Mouse (Mus musculus) kidney, postnatal 10 days (tissue): ENCODE results near the gene Arrb1.
A peak's percentile ranks its signal among the peaks of the same experiment; 100 is the strongest.

Experiments
- DNase-seq: peaks from one replicate; pipeline ENCODE4 v3.0.0; 2021; ENCODE audit warnings: mixed read lengths

Gene Arrb1

GRCm38 (mm10) chr7:99538421-99538820 is 3.2 kb downstream of the Arrb1 start:
- no peak for DNase-seq

GRCm38 (mm10) chr7:99539201-99539891 is 4.1 kb downstream of the Arrb1 start:
- DNase-seq, result peak; percentile 68

GRCm38 (mm10) chr7:99540016-99540415 is 4.8 kb downstream of the Arrb1 start:
- peak; percentile 74 for DNase-seq

GRCm38 (mm10) chr7:99541204-99541603 is 5.9 kb downstream of the Arrb1 start:
- no peak for DNase-seq

GRCm38 (mm10) chr7:99544272-99544671 is 9.0 kb downstream of the Arrb1 start:
- no peak for DNase-seq

- peak; percentile 89 for DNase-seq
These were observed 10.8 kb downstream of the Arrb1 start for GRCm38 (mm10) chr7:99545885-99546745.

- peak; percentile 79 for DNase-seq
These were observed 12.6 kb downstream of the Arrb1 start for GRCm38 (mm10) chr7:99547584-99548487.

GRCm38 (mm10) chr7:99549668-99550067 is 14.4 kb downstream of the Arrb1 start:
- no peak for DNase-seq

- DNase-seq, result no peak
These were observed 16.4 kb downstream of the Arrb1 start for GRCm38 (mm10) chr7:99551623-99552022.

- DNase-seq, result peak; percentile 62
These were observed 18.1 kb downstream of the Arrb1 start for GRCm38 (mm10) chr7:99553222-99553884.

- peak; percentile 49 for DNase-seq
These were observed 18.6 kb downstream of the Arrb1 start for GRCm38 (mm10) chr7:99553885-99554269.

- DNase-seq, result peak; percentile 86
These were observed 20.6 kb downstream of the Arrb1 start for GRCm38 (mm10) chr7:99555862-99556261.

GRCm38 (mm10) chr7:99559091-99559490 is 23.8 kb downstream of the Arrb1 start:
- no peak for DNase-seq

GRCm38 (mm10) chr7:99562478-99562877 is 27.2 kb downstream of the Arrb1 start:
- peak; percentile 79 for DNase-seq

- no peak for DNase-seq
These were observed 28.0 kb downstream of the Arrb1 start for GRCm38 (mm10) chr7:99563224-99563623.

- DNase-seq, result peak; percentile 71
These were observed 30.1 kb downstream of the Arrb1 start for GRCm38 (mm10) chr7:99565325-99565881.

GRCm38 (mm10) chr7:99570680-99571079 is 35.4 kb downstream of the Arrb1 start:
- no peak for DNase-seq

- no peak for DNase-seq
These were observed 37.7 kb downstream of the Arrb1 start for GRCm38 (mm10) chr7:99572931-99573330.

- no peak for DNase-seq
These were observed 38.1 kb downstream of the Arrb1 start for GRCm38 (mm10) chr7:99573351-99573750.

- no peak for DNase-seq
These were observed 43.0 kb downstream of the Arrb1 start for GRCm38 (mm10) chr7:99578246-99578645.

GRCm38 (mm10) chr7:99579491-99580190 is 44.4 kb downstream of the Arrb1 start:
- DNase-seq, result peak; percentile 39
